Mouse (Mus musculus) cerebellum, adult 8-10 months (tissue): ENCODE results near the gene Zcchc4.
"Not testable (repeated sequence)": the region's sequence is repeated elsewhere in the genome, so short reads cannot be mapped to it uniquely, and the experiment has no call there.

Experiments
- DNase-seq: peaks from one replicate; pipeline ENCODE4 v3.0.0; 2022

The Zcchc4 gene

DNA sequence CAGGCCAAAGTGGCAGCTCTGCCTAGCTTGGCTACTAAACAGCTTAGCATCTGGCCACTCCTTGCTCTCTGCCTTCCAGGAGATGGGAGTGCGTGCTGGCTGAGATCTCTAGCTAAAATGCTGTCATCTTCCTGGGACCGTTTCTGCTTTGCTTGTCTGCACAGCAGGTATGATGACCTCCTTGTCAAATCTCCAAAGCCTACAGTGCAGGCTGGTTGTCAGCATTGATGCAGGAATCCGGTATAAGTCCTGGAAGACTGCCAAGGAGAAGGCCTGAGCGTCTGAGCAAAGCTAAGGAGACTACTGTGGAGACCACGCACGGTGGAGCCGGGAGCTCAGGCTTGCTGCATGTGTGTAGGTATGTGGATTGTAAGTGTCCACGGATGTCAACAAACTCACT lies at the start of gene Zcchc4:
Zcchc4 (plus strand) TSS at position 173 of the 400 bp plus-strand sequence.
- no peak for DNase-seq

- no peak for DNase-seq
Observed at GRCm38 (mm10) chr5:52727747-52728146, 47.5 kb upstream of the Zcchc4 start.

DNA sequence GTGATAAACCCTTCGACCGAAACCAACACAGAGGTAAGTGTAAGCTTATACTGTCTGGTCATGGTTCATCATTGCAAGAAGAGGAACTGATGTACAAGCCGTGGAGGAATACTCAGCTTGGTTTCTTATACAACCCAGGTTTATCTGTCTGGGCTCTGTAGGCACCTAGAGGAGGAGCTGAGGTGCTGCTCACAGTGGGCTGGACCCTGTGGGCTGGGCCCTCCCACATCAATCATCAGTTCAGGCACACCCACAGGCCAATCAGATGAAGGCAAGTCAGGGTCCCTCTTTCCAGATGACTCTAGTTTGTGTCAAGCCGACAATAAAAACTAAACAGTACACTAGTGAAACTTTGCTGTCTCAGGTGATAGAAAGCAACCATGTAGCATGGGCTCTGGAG lies 42.4 kb upstream of the Zcchc4 start:
- DNase-seq: no peak

GRCm38 (mm10) chr5:52736046-52736445 lies 39.2 kb upstream of the Zcchc4 start:
- no peak for DNase-seq

DNA sequence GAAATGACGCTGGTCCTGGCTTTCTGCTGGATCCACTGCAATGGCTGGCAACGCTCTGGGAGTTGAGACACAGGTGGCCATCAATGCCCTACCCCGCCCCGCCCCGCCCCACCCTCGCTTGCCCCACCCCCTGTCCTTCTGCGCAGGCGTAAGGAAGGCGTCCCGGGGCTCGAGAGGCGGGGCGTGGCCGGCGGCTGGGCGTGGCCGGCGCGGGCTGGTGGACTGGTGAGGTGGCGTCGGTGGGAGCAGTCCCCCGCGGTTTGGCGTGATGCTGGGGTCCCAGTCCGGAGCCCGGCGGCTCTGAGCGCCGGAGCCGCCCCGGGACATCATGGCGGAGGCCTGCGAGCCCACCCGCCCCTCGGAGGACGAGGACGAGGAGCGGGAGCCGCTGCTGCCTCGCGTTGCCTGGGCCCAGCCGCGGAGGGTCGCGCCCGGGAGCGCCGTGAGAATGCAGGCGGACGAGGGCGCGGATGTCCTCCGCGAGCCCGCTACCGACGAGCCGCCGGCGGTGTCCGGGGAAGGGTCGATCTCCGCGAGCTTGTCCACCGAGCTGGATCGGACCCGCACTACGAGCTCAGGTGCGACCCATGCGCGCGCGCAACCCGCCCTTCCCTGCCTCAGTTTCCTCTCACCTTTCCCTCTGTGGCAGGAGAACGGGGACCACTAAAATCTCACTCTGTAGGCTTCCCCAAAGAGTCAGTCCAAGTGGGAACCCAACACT lies 33.7 kb upstream of the Zcchc4 start, which contains the start of gene Pi4k2b:
Pi4k2b (plus strand) TSS at position 184 of the 721 bp plus-strand sequence.
- peak; percentile 17 for DNase-seq

DNA sequence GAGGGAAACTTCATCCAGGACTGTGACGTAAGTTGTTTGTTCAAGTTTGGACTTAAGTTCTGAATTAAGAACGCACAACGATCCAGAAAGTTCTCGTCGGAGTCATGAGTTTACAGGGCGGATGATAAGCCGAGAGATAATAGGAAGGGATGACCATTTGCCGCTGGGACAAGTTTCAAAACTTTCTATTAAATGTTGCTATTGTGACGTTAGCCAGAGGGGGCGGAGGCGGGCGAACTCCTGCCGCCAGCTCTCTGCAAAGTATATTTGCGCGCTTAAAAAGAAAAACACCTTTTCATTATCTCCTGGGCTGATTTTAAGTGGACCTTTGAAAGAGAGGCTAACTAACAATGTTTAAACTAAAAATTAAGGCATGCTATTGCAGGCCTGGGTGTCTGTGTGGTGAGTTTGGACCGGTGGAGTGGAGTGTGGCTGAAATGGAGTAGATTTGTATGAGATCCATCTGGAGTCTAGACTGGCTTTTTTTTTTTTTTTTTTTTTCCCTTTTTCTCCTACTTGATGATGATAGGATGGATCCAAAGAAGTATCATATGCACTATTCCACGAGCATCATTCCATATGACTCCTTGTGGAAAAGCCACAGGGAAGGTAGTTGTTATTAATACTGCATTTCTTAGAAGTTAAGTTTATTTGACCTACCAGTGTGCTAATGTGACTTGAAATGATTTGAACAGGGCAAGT lies 32.9 kb upstream of the Zcchc4 start:
- DNase-seq: no peak

- no peak for DNase-seq
Observed at GRCm38 (mm10) chr5:52743231-52743630, 32.0 kb upstream of the Zcchc4 start.

GRCm38 (mm10) chr5:52746920-52747319 lies 28.3 kb upstream of the Zcchc4 start:
- no peak for DNase-seq

DNA sequence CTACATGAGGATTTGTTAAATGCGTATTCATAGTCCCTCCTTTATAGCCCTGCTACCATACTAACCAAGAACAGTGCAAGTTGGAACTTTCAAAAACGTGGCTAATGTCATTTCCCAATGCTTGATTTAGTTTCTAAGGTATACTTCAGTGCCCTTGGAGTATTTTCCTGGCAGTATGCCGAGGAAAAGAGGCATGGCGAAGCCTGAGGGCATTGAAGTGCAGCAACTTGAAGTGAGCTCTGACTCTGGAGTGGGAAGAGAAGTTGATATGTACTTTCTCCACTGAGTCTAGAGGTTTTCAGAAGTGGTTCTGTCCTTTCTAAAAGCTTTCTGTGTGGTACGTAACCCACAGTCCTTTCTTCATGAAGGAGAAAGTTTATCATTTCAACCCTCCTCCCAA lies 26.5 kb upstream of the Zcchc4 start:
- DNase-seq: no peak

GRCm38 (mm10) chr5:52753146-52753545 lies 22.1 kb upstream of the Zcchc4 start:
- DNase-seq: no peak

DNA sequence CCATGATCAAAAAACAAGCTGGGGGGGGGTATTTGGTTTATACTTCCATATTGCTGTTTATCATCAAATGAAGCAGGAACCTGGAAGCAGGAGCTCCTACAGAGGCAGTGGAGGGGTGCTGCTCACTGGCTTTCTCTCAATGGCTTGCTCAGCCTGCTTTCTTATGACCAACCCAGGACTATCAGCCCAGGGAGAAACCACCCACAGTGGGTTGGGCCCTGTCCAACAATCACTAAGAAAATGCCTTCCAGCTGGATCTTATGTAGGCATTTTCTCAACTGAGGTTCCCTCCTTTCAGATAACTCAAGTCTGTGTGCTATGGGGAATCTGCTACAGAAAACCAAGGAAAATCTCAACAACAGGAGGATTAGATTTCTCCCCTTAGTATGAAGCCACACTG lies 21.0 kb upstream of the Zcchc4 start:
- DNase-seq: no peak

GRCm38 (mm10) chr5:52755337-52755736 lies 19.9 kb upstream of the Zcchc4 start:
- no peak for DNase-seq

DNA sequence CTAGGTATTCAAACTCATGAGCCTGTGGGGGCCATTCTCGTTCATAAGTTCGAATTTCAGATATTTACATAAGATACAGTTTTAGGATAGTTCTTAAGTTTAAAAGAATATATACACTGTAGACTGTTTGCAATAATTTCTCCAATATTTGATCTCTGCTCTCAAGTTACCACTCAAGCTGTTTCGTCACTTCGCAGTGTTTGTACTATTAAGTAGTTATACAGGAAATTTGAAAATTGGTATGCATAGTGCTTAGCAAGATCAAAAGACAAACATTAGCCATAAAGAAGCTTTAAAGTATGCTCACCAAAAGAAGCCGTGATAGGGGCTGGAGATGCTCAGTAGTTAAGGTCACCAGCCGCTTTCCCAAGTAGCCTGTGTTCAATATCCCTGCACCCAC lies 19.2 kb upstream of the Zcchc4 start:
- no peak for DNase-seq

GRCm38 (mm10) chr5:52762586-52762985 lies 12.6 kb upstream of the Zcchc4 start:
- DNase-seq: no peak

DNA sequence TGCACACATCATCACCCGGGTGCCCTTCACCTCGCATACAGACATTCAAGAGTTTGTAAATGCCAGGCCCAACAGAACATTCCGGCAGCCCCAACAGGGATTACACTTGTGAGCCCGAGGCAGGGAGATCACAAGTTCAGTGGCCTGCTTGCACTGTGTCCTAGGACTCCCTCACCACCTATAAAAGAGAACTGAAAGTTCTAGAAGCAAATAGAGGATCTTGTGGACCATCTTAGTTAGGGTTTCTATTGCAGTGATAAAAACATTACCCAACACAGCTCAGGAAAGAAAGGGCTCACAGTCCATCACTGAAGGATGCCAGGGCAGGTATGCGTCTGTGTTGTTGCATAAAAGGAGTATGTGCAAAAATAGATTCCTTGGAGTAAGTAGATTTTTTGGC lies 942 bp upstream of the Zcchc4 start:
- no peak for DNase-seq

DNA sequence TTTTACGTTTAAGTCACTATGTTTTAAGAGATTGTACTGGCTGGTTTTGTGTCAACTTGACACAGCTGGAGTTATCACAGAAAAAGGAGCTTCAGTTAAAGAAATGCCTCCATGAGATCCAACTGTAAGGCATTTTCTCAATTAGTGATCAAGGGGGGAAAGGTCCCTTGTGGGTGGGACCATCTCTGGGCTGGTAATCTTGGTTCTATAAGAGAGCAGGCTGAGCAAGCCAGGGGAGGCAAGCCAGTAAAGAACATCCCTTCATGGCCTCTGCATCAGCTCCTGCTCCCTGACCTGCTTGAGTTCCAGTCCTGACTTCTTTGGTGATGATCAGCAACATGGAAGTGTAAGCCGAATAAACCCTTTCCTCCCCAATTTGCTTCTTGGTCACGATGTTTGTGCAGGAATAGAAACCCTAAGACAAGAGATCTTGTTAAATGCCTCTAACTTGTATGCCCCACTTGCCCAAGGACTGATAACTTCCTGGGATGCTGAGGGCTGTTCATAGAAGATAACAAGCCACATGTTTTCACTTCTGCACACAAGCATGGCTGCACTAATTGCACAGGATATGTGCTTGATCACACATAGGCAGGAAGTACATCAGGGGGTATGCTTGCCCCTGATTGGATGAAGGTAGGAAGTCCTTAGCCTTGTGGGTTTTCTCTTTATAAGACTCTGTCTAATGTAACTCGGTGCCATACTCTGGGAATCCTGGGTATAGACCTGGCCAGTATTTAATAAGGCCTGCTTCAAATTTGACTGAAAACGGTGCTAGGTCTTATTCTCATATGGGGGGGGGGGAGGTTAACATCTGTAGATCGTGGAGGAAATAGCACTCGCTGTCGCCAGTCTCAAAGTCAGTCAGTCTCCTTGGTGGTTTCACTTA lies 1.5 kb downstream of the Zcchc4 start:
- DNase-seq: not testable (repeated sequence)

- DNase-seq: peak; percentile 81
Observed at GRCm38 (mm10) chr5:52782523-52783250, 7.5 kb downstream of the Zcchc4 start.

GRCm38 (mm10) chr5:52783251-52783620 lies 8.0 kb downstream of the Zcchc4 start:
- DNase-seq: no peak

DNA sequence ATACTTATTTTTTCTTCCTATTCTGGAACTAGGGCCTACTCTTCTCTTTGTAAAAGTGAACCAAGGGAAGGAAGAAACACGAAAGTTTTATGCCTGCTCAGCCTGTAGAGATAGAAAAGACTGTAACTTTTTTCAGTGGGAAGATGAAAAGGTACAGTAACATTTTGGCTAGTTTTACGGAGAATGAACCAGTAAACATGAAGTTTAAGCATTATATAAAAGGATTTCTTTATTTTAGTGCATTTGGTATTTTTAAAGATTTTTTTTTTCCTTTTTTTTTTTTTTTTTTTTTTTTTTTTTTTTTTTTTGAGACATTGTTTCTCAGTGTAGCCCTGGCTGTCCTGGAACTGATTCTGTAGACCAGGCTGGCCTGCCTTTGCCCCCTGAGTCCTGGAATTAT lies 8.7 kb downstream of the Zcchc4 start:
- no peak for DNase-seq

GRCm38 (mm10) chr5:52786556-52787322 lies 11.5 kb downstream of the Zcchc4 start:
- no peak for DNase-seq

DNA sequence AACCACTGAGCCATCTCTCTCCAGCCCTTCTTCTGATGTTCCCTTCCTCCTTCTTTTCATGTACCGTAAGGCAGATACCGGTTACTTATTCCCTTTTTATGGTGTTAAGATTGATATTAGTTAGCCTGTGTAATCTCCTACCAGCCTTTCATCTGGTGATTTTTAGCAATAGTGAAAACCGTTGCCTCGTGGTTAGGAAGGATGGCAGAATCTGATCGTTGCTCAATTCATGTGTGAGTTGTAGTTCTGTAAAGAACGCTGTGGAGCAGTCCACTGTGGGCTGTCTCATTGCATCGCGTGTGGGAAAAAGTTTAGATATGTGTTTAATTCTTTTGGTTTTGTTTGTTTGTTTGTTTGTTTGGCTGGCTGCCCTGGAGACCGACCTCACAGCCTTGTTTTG lies 18.0 kb downstream of the Zcchc4 start:
- DNase-seq: no peak

GRCm38 (mm10) chr5:52794109-52794508 lies 18.9 kb downstream of the Zcchc4 start:
- DNase-seq: no peak
